Mouse (Mus musculus): Measurements from ENCODE around the gene Wbp1l.

- no peak for TF ChIP-seq CTCF (IDR thresholded peaks at IDR 0.05 in 2 of 3, conservative IDR thresholded peaks at IDR 0.05 in 1 of 3; ENCODE audit: control insufficient read depth in 1 of 3, insufficient read depth in 1 of 3, low read depth in 2 of 3, low read length in 3 of 3, poor library complexity in 1 of 3, severe bottlenecking in 1 of 3)
- TF ChIP-seq GABPA (IDR thresholded peaks at IDR 0.05; ENCODE audit: low read depth, low read length), result no peak
- no peak for TF ChIP-seq ZC3H11A (IDR thresholded peaks at IDR 0.05; ENCODE audit: low read depth, low read length)
- TF ChIP-seq ZNF384 (IDR thresholded peaks at IDR 0.05; ENCODE audit: low read depth, low read length), result 0 out of 2 replicates have a peak, but pooled peaks have one; percentile 62
- TF ChIP-seq NELFE (IDR thresholded peaks at IDR 0.05; ENCODE audit: low read depth, low read length), result no peak
- no peak for TF ChIP-seq ZKSCAN1 (IDR thresholded peaks at IDR 0.05; ENCODE audit: low read depth, low read length)
- no peak for TF ChIP-seq BHLHE40 (IDR thresholded peaks at IDR 0.05; ENCODE audit: borderline replicate concordance, low read depth, low read length)
- no peak for TF ChIP-seq USF1 (IDR thresholded peaks at IDR 0.05; ENCODE audit: low read depth, low read length)
- no peak for TF ChIP-seq EP300 (IDR thresholded peaks at IDR 0.05; ENCODE audit: low read depth in 1 of 2, low read length in 2 of 2)
Measured at GRCm38 (mm10) chr19:46573990-46574389, 24.9 kb upstream of the Wbp1l start.

Measured in MEL (cell line).